Mouse (Mus musculus): ENCODE measurements around the gene G6pc3.

DNA sequence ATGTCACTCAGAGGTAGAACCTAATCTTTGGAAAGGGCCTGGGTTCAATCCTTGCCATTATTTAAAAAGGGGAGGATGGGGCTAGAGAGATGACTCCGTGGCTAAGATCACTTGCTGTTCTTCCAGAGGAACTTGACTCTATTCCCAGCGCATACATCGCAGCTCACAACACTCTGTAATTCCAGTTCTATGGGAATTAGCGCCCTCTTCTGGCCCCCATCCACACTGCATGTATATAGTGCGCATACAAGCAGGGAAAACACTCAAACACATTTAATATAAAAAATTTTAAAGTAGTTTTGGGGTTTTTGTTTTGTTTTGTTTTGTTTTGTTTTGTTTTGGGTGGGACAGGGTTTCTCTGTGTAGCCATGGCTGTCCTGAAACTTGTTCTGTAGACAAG is 52.5 kb downstream of the G6pc3 start:
- TF ChIP-seq POLR2A (IDR thresholded peaks at IDR 0.05; ENCODE audit: borderline replicate concordance, low read depth, low read length) (no peak), CTCF (IDR thresholded peaks at IDR 0.05; ENCODE audit: low read depth, low read length) (no peak)

All from bone marrow macrophage, adult 2 months (primary cell).